Mouse (Mus musculus) frontal cortex, postnatal 14 days (tissue): ENCODE measurements around the gene Stk38.
"Not testable (repeated sequence)": the region's sequence is repeated elsewhere in the genome, so short reads cannot be mapped to it uniquely, and the experiment has no call there.

Source experiments
- DNase-seq, 2 experiments: peaks; one replicate each; pipeline ENCODE4 v3.0.0; 2022; ENCODE audit warnings: low spot score in 2 of 2

Gene Stk38

DNA sequence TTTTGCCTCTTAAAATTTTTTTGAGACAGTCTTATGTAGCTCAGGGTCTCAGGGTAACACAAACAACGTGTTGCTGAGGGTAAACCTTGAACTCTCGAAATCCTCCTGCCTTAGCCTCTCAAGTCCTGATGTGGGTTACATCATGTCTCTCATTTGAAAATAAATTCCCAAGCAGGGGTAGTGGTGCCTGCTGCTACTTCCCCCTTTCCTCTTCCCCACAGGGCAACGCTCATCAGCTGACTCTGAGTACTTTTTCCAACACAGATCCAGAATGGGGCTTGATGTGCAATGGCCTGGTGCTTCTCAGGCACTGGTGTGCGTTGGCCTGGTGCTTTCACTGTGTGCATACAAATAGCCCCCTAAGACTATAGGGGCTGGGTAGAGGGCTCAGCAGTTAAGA is 1.4 kb upstream of the Stk38 start:
- no peak for DNase-seq

DNA sequence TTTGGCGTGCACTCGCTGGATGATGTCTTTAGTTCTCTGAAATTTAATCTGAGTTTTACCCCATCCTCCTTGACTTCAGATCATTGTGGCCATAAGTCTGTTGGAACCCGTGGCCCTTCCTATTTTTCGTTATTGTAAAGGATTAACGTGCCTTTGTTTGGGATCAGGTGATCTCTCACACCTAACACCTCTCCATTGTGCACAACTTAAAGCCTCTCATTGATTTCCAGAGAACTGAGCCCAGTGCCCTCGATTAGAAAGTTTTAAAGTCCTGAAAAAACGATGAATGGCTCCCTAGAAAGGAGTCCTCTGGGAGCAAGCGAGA is 493 bp upstream of the Stk38 start:
- DNase-seq, result no peak

DNA sequence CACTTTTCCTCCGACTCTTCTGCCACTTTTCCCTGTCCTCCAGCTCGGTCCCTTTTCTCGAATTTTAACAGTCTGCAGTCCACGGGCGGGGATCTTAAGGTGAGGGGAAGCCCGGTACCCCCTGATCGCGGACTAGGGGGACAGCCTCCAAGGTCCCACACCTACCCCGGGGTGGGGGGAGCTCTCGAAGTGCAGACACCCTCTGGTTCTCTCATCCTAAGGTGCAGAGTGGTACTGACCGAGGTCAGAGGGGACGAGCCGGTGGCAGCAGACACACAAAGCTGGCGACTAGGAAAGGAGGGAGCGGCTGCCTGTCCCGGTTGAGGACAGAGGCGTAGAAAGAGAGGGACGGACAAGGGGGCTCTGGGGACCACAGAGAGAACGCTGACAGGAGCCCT is 553 bp downstream of the Stk38 start:
- DNase-seq, result peak; percentile 14 to 31

DNA sequence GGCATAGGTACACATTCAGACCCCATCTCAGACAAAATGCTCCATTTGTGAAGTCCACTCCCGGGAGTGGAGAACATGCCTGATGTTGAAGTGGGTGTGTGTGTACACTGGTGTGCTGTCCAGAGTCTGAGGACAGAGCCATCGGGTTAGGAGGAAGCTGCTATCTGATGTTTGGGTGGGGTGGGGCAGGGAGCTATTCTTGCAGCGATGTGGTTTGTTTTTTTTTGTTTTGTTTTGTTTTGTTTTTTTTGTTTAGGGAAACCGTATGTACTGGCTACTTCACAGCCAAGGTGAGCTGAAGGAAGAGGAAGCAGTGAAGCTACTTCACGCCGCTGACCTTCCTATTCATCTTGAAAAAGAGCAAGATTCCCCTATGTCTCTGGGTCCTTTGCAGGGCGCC is 983 bp downstream of the Stk38 start:
- no peak for DNase-seq

DNA sequence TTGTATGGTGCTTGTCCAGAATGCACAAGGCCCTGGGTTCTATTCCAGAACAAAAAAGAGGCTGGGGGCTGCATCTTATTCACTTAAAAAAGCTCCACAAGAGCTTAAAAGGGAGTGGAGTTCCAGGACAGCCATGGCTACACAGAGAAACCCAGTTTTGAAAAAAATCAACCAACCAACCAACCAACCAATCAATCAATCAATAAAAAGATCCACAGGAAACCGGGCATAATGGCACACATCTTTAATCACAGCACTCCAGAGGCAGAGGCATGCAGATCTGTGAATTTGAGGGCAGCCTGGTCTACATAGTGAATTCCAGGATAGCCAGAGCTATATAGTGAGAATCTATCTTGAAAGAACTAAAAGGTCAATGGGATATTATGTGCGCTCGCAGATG is 2.8 kb downstream of the Stk38 start:
- no peak for DNase-seq

DNA sequence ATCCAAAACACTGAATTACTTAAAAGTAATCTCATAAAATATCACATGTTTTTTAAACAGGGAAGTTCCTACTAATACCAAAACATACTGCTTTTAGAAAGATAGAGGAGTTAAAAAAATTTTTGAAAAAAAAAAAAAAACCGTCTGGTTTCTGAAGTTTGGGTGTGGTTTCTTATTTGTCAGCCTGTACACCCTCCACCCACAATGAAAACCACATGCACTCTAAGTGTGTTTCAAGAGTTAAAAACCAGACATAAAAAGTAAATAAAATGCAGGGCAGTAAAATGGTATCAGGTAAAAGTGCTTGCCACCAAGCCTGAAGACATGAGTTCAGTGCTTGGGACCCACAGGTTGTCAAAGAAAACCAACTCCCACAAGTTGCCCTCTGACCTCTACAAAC is 4.1 kb downstream of the Stk38 start:
- DNase-seq, result no peak

DNA sequence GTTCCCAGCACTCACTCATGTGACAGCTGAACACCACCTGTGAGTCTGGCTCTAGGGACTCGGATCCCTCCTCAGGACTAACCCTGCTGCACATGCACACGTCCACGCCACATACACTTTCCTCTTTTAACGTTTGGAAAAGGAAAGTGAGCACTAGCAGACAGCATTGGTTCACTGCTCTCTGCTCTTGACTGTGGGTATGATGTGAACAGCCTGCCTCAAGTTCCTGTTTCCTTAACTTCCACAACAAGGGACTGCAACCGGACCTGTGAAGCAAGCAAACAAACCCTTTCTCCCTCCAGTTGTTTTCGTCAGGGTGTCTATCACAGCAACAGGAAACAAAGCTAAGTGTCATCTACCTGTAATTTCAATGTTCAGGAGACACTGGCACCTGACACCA is 7.3 kb downstream of the Stk38 start:
- no peak for DNase-seq

DNA sequence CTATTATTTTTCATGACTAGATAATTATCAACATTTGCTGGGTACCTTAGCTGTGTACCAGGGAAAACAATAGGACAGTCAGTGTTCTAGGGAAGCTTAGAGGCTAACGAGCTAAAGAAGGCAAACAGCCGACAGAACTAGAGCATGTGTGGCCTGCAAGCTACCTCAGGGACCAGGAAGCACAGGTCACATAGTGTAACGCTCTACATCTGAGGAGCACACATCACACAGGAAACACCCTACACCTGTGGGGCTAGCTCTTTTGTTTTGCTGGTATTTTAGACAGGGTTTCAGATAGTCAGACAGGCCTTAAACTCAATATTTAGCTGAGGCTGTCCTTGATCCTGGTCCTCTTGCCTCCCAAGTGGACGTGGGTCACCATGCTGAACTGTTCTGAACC is 13.2 kb downstream of the Stk38 start:
- no peak for DNase-seq

DNA sequence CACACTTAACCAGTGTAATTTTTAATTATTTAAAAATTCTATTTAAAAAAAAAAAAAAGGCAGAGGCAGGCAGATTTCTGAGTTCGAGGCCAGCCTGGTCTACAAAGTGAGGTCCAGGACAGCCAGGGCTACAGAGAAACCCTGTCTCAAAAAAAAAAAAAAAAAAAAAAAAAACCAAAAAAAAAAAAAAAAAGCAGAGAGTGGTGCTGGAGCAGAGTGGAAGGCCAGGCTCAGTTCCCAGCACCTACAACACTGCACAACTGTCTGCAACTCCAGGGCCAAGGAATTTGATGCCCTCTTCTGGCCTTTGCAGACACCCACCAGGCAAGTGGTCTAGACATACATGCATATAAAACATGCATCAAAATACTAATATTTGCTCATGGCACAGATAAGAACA is 14.8 kb downstream of the Stk38 start:
- not testable (repeated sequence) for DNase-seq

DNA sequence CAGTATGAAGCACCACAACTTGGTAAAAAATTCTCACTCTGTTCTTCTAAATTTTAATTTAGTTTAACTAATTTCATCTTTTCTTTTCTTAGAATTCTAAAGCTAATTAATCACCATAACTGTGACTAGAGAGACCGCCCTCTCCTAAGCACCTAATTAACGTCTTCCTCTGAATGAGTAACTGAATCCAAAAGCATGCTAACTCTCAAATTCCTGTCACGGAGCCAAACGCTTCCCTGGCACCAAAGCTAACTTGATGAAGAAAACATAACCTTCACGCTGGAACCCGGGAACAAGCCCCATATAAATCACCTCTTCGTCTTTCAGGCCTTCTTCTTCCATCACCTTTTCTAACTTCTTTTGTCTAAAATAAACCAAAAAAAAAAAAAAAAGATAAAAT is 15.7 kb downstream of the Stk38 start:
- DNase-seq, result no peak

DNA sequence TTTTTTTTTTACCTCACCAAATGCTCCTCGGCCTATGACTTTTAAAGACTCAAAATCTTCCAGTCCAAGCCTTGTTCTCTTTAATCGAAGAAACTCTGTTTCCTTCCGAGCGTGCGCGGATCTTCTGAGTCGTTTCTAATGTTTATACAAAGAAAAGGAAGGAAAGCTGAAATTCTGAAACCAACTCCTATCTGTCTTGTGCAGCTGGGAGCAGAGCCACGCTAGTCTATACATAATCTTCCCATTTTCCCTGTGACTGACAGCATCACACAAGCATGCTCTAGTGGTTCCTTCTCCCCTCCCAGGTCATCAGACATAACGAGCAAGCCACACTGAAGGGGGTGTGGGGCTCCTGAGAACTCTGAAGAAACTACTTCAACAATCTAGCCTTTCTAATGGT is 16.5 kb downstream of the Stk38 start:
- no peak for DNase-seq

DNA sequence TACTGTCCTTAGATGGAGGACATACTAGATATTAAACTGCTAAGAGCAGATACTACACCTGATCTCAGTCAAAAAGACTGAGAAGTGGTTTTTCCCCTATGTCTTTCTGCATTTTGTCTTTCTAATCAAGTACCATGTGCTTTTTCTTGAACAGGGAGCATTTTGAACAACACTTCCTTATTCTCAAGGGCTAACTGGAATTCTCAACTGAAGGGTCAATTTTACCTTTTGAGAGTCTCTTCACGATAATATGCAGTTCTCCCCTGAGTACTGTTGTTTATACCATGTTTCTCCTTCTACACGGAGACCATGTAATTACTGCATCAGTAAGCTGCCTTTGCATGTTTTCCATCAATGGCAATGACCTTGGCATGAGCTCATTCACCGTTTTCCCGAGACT is 17.7 kb downstream of the Stk38 start:
- no peak for DNase-seq

DNA sequence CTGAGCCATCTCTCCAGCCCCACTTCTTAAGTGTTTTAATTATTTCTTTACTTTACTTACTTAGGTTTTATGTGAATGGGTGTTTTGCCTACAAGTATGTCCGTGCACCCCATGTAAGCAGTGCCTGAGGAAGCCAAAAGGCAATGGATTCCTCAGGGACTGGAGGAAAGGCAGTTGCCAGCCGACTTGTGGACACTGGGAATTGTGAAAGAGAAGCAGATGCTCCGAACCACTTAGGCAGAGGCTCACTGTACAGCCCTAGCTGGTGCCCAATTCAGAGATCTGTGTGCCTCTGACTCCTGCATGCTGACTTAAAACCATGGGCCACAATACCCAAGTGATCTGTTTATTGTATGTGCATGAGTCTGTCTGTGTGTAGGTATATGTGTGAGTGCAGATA is 18.8 kb downstream of the Stk38 start:
- DNase-seq, result no peak

DNA sequence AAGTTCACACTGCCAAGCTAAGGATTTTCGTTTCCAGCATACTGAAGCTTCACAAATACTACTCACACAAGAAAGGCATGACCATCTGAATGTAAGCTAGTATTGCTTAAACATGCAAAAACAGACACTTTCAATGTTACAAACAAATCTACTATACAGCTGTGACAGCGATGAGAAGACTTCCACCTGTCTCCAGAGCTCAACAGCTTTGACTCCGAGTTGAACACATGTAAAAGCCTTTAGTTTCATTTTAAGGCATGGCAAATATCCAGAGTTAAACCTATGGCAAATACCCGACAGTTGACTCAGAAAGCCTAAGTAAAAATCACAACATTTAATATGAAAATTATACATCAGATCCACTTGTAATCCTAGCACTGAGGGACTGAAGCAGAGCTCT is 19.5 kb downstream of the Stk38 start:
- no peak for DNase-seq

DNA sequence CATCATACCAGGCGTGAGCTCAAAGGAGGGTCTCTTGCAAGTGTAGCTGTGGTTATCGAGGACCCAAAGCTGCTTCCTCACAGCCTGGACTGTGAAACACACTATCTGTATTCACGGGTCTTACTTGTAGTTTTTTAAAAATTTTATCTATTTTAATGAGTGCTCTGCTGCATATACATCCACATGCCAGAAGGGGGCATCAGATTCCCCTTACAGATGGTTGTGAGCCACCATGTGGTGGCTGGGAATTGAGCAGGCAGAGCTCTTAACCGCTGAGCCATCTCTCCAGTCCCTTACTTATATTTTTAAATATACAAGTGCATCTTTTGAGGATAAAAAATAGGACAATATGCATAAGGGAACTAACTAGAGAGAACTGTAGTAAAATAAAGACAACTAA is 20.1 kb downstream of the Stk38 start:
- no peak for DNase-seq

DNA sequence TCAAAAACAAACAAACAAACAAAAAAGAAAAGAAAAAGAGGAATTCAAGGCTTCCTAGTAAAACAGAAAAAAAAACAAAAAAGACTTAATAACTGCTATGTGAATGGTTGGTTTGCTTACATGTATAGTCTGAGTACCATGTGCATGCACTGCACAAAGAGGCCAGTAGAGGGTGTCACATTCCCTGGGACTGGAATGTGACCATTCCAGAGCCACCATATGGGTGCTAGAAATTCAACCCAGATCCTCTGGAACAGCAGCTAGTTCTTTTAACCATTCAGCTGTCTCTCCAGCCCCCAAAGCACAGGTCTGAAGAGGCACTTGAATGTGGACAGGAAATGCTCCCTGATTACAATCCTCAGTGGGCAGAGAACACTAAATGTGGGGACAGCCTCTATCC is 21.0 kb downstream of the Stk38 start:
- DNase-seq, result no peak

DNA sequence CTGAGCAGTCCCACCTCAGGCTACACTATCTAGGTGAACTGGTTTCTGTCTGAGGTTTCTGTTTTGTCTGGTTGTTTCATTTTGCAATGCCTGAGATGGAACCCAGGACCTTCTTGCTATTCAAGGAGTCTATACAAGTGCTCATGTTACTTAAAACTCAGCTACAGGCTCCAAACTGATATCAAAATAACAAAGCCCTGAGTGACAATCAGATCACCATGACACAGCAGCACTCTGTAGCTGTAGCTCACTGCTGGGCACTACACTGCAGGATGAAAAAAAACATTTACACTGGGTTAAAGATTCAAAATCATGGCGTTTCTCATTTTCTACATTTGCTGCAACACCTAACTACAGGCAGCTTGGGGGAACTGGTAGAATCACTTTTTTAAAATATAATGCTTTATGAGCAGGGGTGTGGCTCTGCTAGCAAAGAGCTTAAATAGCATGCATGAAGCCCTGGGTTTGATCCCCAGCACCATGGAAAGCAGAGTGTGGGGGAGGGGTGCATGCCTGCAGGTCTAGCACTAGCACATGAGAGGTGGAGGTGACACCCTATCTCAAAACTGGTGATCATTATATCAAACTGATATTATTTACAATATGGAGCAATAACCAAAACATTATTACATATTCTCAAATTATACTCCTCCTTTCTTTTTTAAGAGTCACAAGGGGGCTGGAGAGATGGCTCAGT is 22.9 kb downstream of the Stk38 start:
- DNase-seq, result no peak

DNA sequence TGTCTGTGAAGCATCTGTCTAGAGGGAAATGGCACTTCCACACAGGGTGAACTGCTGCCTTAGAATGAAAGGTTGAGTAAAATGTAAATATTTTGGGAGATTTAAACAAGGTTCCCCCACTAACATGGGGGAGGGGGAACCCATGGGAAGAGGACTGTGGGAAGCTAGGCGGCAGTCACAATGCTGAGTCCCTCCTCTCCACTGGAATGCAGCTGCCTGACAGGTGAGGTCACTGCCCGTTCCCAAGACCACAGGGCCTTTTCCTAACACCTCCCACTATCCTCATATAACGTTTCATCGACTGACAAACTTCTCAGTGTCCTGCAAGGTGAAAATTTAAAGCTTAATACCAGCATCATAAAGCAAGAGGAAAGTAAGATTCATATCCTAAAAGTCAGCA is 25.2 kb downstream of the Stk38 start:
- no peak for DNase-seq

DNA sequence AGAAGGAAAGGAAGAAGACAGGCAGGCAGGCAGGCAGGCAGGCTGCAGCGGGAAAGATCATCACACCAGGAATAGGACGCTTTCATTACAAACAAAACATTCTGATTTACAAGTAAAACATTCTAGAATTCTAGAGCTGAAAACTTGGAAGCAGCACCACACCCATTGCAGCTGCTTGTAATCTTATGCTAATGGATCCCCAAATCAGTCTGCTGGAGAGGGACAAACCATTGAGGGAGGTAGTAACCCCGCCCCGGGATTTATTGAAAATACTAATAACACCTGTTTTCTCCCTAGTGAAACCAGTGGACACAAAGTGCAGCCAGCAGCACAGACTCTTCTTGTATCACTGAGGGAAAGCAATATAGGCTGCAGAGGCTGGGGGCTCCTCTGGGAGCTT is 26.7 kb downstream of the Stk38 start:
- no peak for DNase-seq

DNA sequence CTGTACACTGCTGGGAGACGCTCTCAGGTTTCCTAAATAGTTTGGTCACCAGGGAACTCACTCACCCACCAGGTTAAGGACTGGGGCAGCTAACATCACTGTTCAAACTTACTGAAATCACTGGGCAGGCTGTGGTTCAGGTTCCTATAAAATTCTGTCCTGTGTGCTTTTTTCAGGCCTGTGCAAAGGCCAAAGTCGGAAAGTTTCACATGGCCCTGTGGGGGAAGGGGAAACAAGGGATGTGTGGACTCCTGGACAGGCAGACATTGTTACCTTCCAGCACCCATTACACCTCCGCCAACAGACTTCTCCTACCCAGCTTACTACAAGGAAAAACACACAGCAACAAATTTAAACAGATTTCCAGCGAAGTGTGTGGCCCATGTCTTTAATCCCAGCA is 28.7 kb downstream of the Stk38 start:
- no peak for DNase-seq

DNA sequence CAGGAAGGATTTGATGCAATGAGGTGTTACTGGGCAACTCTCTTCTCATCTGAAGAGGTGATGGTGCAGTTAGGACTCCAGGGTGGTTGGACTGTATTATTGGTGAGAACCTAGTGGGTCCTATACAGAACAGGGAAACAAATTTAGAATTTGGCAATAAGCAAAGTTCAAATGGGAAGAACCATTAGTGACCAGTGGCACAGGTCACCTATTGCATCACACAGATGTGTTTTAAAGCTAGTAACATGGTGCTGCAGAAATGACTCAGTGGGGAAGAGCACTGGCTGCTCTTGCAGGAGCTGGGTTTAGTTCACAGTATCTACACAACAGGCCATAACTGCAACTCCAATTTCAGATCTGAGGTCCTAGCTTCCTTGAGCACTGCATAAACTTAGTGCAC is 37.7 kb downstream of the Stk38 start:
- DNase-seq, result no peak

DNA sequence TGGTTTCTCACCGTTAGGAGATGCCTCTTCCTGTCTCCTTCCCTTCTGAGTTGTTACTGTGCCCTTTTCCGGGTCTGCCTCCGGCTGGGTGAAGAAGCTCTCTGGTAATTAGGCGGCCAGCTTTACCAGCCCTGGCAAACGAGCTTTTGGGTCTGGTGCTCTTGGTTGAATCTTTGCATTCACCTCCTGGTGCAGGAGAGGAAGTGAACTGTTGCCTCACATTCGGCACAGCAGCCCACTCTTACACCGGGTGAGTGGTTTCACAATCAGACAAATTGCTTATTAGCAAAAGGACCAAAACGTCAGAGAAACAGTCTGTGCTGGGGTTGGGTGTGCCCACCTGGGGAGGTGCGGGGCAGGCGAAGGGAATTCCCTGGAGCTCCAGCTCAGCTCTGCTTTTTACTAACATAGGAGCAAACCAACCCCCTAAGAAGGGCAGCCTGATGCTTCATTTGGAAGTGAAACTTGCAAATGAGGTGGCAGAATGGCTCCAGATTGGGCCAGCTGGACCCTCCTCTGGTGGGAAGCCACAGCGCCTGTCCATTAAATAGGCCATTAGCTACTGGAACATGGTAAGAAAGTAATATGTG is 40.7 kb downstream of the Stk38 start:
- no peak for DNase-seq

DNA sequence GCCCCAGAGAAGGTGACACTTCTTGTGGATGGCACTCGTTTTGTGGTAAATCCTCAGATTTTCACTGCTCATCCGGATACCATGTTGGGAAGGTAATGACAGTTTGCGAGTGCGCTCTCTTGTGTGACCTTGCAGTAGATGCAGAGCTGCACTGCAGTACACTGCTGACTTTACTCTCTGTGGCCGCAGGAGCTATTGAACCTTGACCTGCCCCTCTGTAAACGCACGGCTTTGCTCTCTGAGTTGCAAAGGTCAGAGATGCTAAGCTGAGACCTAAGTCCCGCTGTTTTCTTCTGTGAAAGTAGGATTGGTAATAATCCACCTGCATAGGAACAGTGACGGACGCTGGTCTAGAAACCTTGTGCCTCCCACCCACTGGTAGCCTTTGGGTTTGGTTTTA is 46.2 kb downstream of the Stk38 start:
- no peak for DNase-seq

DNA sequence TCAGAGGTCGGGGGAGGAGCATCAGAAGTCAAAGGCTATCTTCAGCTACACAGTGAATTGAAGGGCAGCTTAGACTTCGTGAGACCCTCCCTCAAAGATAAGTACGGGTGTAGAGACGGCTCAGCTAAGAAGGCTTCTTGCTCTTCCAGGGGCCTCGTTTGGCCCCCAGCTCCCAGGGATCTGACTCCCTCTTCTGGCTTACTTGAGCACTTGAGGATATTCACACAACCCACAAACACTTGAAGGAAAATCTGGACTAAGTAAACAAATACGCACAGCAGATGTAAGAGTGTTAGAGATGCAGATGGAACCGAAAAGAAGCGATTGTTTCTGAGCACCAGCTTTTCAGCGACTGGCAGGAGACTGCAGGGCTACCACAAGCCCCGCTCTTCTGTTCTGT is 47.2 kb downstream of the Stk38 start:
- DNase-seq, result no peak
